Mouse (Mus musculus) ES-E14 (cell line): Measurements from ENCODE around the gene Oaz3. TPM values are rescaled to one million over a fixed set of nuclear protein-coding genes. Genes with fewer than 3 reads are reported as not detected.

Source experiments
- DNase-seq: peaks from one replicate; pipeline ENCODE4 v3.0.0-alpha.2; 2013; ENCODE audit warnings: low read depth, low spot score
- H3K27ac ChIP-seq: 2 replicates; pipeline ENCODE4 v1.5.1; 2012; ENCODE audit warnings: low read depth, mild to moderate bottlenecking, low read length, moderate library complexity, mixed read lengths; ENCODE audit not compliant: poor library complexity, insufficient read depth, severe bottlenecking
- H3K36me3 ChIP-seq: 2 replicates; pipeline ENCODE4 v1.6.1; 2012; ENCODE audit warnings: mild to moderate bottlenecking, low read length, moderate library complexity, mixed read lengths; ENCODE audit not compliant: control insufficient read depth, poor library complexity, insufficient read depth, severe bottlenecking
- H3K4me1 ChIP-seq, 2 experiments: fragments of 150-350 bp in 1 of 2; sonication (generic) in 1 of 2; 2 replicates each; pipeline ENCODE4 v1.6.1; 2012; ENCODE audit warnings: low read length in 2 of 2, mild to moderate bottlenecking in 1 of 2, mixed read lengths in 1 of 2; ENCODE audit not compliant: control insufficient read depth in 2 of 2, insufficient read depth in 2 of 2, poor library complexity in 1 of 2
- H3K4me3 ChIP-seq, 2 experiments: fragments of 150-350 bp in 1 of 2; sonication (generic) in 1 of 2; 2 replicates each; pipeline ENCODE4 v1.5.1; 2012; ENCODE audit warnings: low read length in 2 of 2, low read depth in 1 of 2, mild to moderate bottlenecking in 1 of 2, mixed read lengths in 1 of 2; ENCODE audit not compliant: insufficient read depth in 1 of 2, poor library complexity in 1 of 2, severe bottlenecking in 1 of 2
- H3K9ac ChIP-seq: 2 replicates; pipeline ENCODE4 v1.6.1; 2012; ENCODE audit warnings: low read depth, mild to moderate bottlenecking, low read length, mixed read lengths; ENCODE audit not compliant: poor library complexity, insufficient read depth, severe bottlenecking
- H3K9me3 ChIP-seq: fragments of 150-350 bp; sonication (generic); 2 replicates; pipeline ENCODE4 v1.6.1; 2012; ENCODE audit warnings: low read depth, mild to moderate bottlenecking, low read length; ENCODE audit not compliant: control insufficient read depth, insufficient read depth
- CHD2 ChIP-seq: IDR thresholded peaks from 2 replicates; pipeline ENCODE4 v1.6.1; 2014; ENCODE audit warnings: mild to moderate bottlenecking, low read depth, low read length, inconsistent platforms
- HCFC1 ChIP-seq: IDR thresholded peaks from 2 replicates; pipeline ENCODE4 v1.6.1; 2012; ENCODE audit warnings: low read length, inconsistent platforms, borderline replicate concordance; ENCODE audit not compliant: insufficient read depth
- MAFK ChIP-seq: IDR thresholded peaks from 2 replicates; pipeline ENCODE4 v1.6.1; 2014; ENCODE audit warnings: mild to moderate bottlenecking, low read depth, low read length, inconsistent platforms; ENCODE audit not compliant: insufficient read depth
- ZC3H11A ChIP-seq: IDR thresholded peaks from 2 replicates; pipeline ENCODE4 v1.6.1; 2012; ENCODE audit warnings: low read depth, mild to moderate bottlenecking, inconsistent platforms, low read length, borderline replicate concordance
- ZNF384 ChIP-seq: IDR thresholded peaks from 2 replicates; pipeline ENCODE4 v1.6.1; 2012; ENCODE audit warnings: low read depth, low read length, inconsistent platforms
- in situ Hi-C, 2 experiments: fragments of 600-800 bp; cut with MboI; formaldehyde crosslinking; loops; one replicate each; pipeline ENCODE4 v1.15.1; 2025; ENCODE audit warnings: low sequenced_read_pairs in 2 of 2, inconsistent platforms in 1 of 2; ENCODE audit not compliant: unreplicated experiment in 2 of 2
- total RNA-seq: library from RNA; depleted of rRNA; stranded (reverse); fragments of 300-350 nt; gene quantifications from 2 replicates; pipeline ENCODE4 v1.2.3, GENCODE M21; 2012; rRNA removed

Gene Oaz3
- 0.36 and 0.48 TPM in 2 replicates for total RNA-seq

DNA sequence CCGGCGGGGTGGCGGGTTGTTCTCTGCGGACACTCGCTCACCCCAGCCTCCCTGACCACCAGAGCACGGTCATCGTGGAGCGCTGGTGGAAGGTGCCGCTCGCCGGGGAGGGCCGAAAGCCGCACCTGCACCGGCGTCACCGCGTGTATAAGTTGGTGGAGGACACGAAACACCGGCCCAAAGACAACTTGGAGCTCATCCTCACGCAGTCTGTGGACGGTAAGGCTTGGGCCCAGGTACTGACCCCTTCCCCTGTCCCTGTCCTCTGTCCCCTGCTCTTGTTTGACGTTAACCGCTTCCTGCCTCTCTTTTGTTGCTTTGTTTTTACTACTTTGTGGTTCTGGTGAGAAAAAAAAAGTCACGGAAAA lies at the start of gene Oaz3:
Gene Oaz3 (minus strand): TSS at position 319 of the 368 bp plus-strand sequence.
- peak within 1 kb of the TSS; percentile 99 for H3K9ac ChIP-seq
- H3K36me3 ChIP-seq = peaks cover 22% of the 10 kb centered on the region
- no peaks in the 10 kb centered on the region for H3K9me3 ChIP-seq
- TF ChIP-seq CHD2 (no peak), ZNF384 (no peak), HCFC1 (no peak), ZC3H11A (no peak), MAFK (no peak)
- in situ Hi-C loops = no loop called here
- 0 out of 4 replicates have a peak, but pooled peaks cover 0 to 4% of the 10 kb centered on the region in 2 experiments for H3K4me1 ChIP-seq
- no peak for DNase-seq
- H3K4me3 ChIP-seq = peak within 1 kb of the TSS; percentile 96 to 100
- H3K27ac ChIP-seq = peak within 1 kb of the TSS; percentile 61; the same call in 1 of the 2 replicates

DNA sequence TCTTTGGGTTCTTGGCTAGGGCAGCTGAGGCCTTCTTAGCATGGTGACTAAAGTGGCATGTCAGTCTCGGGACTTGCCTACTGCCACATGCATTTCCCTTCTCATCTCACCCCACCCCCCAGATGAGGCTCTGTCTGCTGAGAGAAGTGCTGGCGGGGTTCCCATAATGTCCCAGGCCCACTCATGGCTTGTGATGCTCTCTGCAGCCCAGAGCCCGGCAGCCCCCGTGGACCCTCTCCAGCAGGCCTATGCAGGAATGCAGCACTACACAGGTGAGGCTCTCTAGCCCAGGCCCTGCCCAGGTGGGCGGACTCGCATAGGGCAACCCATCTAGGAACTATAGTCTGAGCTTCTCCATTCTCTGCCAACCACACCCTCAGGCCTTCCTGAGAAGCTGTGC lies 43.9 kb upstream of the Oaz3 start:
- Histone ChIP-seq H3K9ac (no peak overlapping the region), H3K27ac (no peak overlapping the region), H3K9me3 (no peaks in the 10 kb centered on the region), H3K4me3 (no peak overlapping the region), H3K36me3 (no peaks in the 10 kb centered on the region), H3K4me1 (peaks cover 2 to 8% of the 10 kb centered on the region in 2 experiments; a peak in 1 of 4 replicates)
- no peak for DNase-seq
- TF ChIP-seq HCFC1 = no peak
- TF ChIP-seq ZC3H11A = no peak
- no peak for TF ChIP-seq ZNF384
- TF ChIP-seq CHD2 = no peak
- TF ChIP-seq MAFK = no peak
- in situ Hi-C loops = no loop called here

DNA sequence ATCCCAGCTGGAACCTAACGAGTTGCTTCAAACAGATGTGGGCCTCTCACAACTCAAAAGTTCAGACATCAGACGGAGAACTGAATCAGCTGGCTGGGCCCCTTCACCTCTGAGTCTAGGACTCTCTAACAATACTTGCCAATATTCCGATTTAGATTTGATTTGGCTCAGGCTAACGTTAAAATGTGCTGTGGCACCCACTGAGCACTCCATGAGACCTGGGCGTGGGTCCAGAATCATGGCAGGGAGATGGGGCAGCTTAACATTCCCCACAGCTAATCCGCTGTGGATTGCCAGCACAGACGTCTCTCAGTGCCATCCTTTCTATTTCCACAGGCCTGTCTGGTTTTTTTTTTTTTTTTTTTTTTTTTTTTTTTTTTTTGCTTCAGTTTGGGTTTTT lies 42.2 kb upstream of the Oaz3 start:
- H3K4me3 ChIP-seq = no peak overlapping the region
- H3K36me3 ChIP-seq = no peaks in the 10 kb centered on the region
- no peak for TF ChIP-seq HCFC1
- TF ChIP-seq ZNF384 = no peak
- TF ChIP-seq MAFK = no peak
- no peak for TF ChIP-seq ZC3H11A
- no peak for TF ChIP-seq CHD2
- H3K4me1 ChIP-seq = peaks cover 2 to 8% of the 10 kb centered on the region in 2 experiments; a peak in 1 of 4 replicates
- H3K9me3 ChIP-seq = no peaks in the 10 kb centered on the region
- no peak overlapping the region for H3K9ac ChIP-seq
- no peak overlapping the region for H3K27ac ChIP-seq
- no peak for DNase-seq
- in situ Hi-C loops = no loop called here

DNA sequence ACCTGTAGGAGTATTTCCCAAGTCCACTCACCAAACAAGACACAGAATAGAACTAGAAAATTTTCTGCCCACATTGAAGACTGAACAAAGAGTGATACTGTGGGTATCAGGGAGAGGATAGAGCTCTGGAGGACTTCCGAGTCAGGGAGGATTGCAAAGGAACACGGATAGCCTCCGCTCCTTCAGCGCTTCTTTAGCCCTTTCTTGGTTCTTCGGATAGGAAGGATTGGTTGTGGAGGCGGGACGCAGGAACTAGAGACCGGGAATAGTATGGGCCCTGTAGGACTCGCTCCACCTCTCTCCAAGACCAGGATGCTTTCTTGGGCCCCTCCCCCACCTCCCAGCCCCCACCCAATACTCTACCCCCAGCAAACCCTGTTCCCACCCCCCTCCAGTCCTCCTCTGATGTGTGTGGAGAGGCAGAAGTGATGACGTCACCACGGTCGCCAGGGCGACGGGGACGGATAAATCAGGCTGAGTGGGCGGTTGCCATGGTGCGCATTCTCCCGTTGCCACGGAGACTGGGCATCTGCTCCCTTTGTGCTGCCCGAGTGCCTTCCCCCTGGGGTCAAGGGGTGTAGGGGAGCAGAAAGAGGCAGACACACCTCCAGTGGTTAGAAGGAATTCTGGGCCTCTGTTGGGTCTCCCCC lies 40.2 kb upstream of the Oaz3 start:
- H3K9me3 ChIP-seq = no peaks in the 10 kb centered on the region
- TF ChIP-seq MAFK = no peak
- TF ChIP-seq CHD2 = no peak
- no peak for TF ChIP-seq ZNF384
- no peak for TF ChIP-seq HCFC1
- no peak for TF ChIP-seq ZC3H11A
- H3K27ac ChIP-seq = no peak overlapping the region
- no peak for DNase-seq
- H3K9ac ChIP-seq = no peak overlapping the region
- no peaks in the 10 kb centered on the region for H3K36me3 ChIP-seq
- in situ Hi-C loops = no loop called here
- peaks cover 2 to 14% of the 10 kb centered on the region in 2 experiments; a peak in 1 of 4 replicates for H3K4me1 ChIP-seq
- H3K4me3 ChIP-seq = no peak overlapping the region
